Mouse (Mus musculus) olfactory bulb, adult 2 months (tissue): ENCODE results near the gene Ifngr1.

Experiments
- CTCF ChIP-seq: fragments of 200-500 bp; IDR thresholded peaks from 2 replicates; pipeline ENCODE4 v1.5.1; 2012; ENCODE audit warnings: low read depth, mild to moderate bottlenecking, low read length, moderate library complexity; ENCODE audit not compliant: insufficient read depth
- POLR2A ChIP-seq: fragments of 200-500 bp; IDR thresholded peaks from 2 replicates; pipeline ENCODE4 v1.6.1; 2012; ENCODE audit warnings: mild to moderate bottlenecking, low read depth, low read length, moderate library complexity; ENCODE audit not compliant: insufficient read depth

DNA sequence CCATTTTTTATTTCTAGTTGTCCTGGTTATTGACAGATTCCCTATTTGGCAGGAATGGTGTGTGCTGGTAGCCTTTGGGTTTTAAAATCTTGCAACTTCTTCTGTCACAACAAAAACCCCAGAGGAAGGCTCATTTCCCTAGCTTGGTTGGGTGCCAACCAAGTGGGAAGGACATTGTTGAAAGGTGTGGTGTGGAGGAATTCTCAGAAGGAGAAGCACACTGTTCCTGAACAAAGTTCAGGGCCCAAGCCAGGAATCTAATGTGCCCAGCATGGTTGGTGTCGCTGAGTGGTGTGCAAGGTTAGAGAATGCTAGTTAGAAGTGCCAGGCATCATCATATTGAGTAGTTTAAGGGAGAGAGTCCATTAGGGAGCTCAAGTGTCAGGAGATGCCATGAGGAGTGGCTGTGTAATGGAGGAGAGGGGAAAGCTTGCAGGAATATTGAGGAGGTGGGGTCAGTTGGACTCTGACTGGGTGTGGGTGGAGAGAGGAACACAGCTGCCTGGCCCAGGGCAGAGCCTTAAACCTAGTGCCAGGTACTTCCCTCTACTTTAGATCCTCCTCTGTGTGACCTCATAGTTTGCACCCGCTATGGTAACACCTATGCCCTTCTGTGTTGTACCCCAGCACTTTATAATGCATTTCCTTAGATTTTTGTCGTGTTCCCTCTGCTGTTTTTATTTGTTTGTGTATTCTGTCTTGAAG is 2.6 kb downstream of the Ifngr1 start:
- TF ChIP-seq CTCF (no peak), POLR2A (no peak)
